Mouse (Mus musculus): ENCODE data around the gene Rrp1b.

DNA sequence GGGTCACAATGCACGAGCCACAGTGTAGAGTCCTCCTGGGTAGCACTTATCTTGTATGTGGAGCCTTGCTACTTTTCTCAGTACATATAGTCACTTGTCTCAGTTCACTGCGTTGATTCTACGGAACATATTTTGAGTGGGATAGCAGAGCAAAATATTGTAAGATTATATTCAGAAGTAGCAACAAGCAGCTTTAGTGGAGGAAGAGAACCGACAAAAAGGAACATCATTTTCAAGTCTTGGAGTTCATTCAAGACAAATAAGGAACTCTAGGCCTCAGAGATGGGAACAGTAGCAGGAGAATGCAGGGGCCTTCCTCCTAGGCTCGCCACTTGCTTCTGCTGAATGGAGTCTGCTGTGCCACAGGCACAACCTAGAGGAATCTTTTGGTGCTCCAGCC, 10.6 kb downstream of the Rrp1b start:
- TF ChIP-seq TAL1 (IDR thresholded peaks at IDR 0.05; ENCODE audit: low read length) (no peak), GATA1 (IDR thresholded peaks at IDR 0.05; ENCODE audit: low read length) (no peak)

Measured in erythroblast, embryonic 14.5 days (primary cell).